Mouse (Mus musculus) embryonic facial prominence, embryonic 13.5 days (tissue): ENCODE results near the gene Klra2. TPM values are rescaled to one million over a fixed set of nuclear protein-coding genes. Genes with fewer than 3 reads are reported as not detected.

Source experiments
- ATAC-seq: fragments of 200-750 bp; cut with Nextera tagmentation; 2 replicates; pipeline ENCODE4 v1.8.0; 2017; ENCODE audit warnings: low read depth; ENCODE audit not compliant: insufficient number of reproducible peaks, insufficient read depth, low FRiP score, low TSS enrichment
- H3K27ac ChIP-seq: fragments of 300-500 bp; sonication (generic); 2 replicates; pipeline ENCODE4 v1.5.1; 2015; ENCODE audit warnings: moderate library complexity, mild to moderate bottlenecking, inconsistent platforms
- H3K27me3 ChIP-seq: fragments of 300-500 bp; sonication (generic); 2 replicates; pipeline ENCODE4 v1.6.1; 2015; ENCODE audit warnings: mild to moderate bottlenecking, inconsistent platforms
- H3K36me3 ChIP-seq: fragments of 300-500 bp; sonication (generic); 2 replicates; pipeline ENCODE4 v1.6.1; 2015; ENCODE audit warnings: mild to moderate bottlenecking, inconsistent platforms
- H3K4me1 ChIP-seq: fragments of 300-500 bp; sonication (generic); 2 replicates; pipeline ENCODE4 v1.6.1; 2015; ENCODE audit warnings: inconsistent platforms
- H3K4me2 ChIP-seq: fragments of 300-500 bp; sonication (generic); 2 replicates; pipeline ENCODE4 v1.6.1; 2015; ENCODE audit warnings: moderate library complexity, mild to moderate bottlenecking, inconsistent platforms
- H3K4me3 ChIP-seq: fragments of 300-500 bp; sonication (generic); 2 replicates; pipeline ENCODE4 v1.5.1; 2015; ENCODE audit warnings: mild to moderate bottlenecking, inconsistent platforms
- H3K9ac ChIP-seq: fragments of 300-500 bp; sonication (generic); 2 replicates; pipeline ENCODE4 v1.6.1; 2015; ENCODE audit warnings: mild to moderate bottlenecking, inconsistent platforms
- H3K9me3 ChIP-seq: fragments of 300-500 bp; sonication (generic); 2 replicates; pipeline ENCODE4 v1.6.1; 2016; ENCODE audit warnings: inconsistent platforms
- WGBS: fragments of 180-500 bp; shearing (Covaris S2); methylation state at CpG from one replicate; pipeline ENCODE4 v1.1.7; 2015; ENCODE audit warnings: mixed read lengths; 5-methylcytosine and 5-hydroxymethylcytosine counted together
- polyA plus RNA-seq: library from polyadenylated mRNA; unstranded; fragments of >200 nt; fragmentation: Nextera tagmentation; extraction: Ambion mirVana; gene quantifications from 2 replicates; pipeline ENCODE4 v1.2.1, GENCODE M21; 2015

Klra2 gene
- polyA plus RNA-seq, 1 experiment from 2014 or later = not detected

- no peaks in the 10 kb centered on the region for H3K27me3 ChIP-seq
- H3K9ac ChIP-seq = no peak overlapping the region
- H3K27ac ChIP-seq = no peak overlapping the region
- H3K36me3 ChIP-seq = no peaks in the 10 kb centered on the region
- ATAC-seq = no peak
- no peaks in the 10 kb centered on the region for H3K9me3 ChIP-seq
- no peaks in the 10 kb centered on the region for H3K4me1 ChIP-seq
- H3K4me3 ChIP-seq = no peak overlapping the region
- WGBS = 84% methylated on average over 5 of the region's 5 CpGs
- H3K4me2 ChIP-seq = no peak overlapping the region
Measured at GRCm38 (mm10) chr6:131264175-131264574, 17.0 kb upstream of the Klra2 start.

- Histone ChIP-seq H3K9me3 (no peaks in the 10 kb centered on the region), H3K4me1 (no peaks in the 10 kb centered on the region), H3K36me3 (no peaks in the 10 kb centered on the region), H3K4me3 (no peak overlapping the region), H3K27me3 (no peaks in the 10 kb centered on the region), H3K4me2 (no peak overlapping the region), H3K9ac (no peak overlapping the region), H3K27ac (no peak overlapping the region)
- 59% methylated on average over 3 of the region's 3 CpGs for WGBS
- no peak for ATAC-seq
Measured at GRCm38 (mm10) chr6:131262778-131263177, 15.6 kb upstream of the Klra2 start.

- H3K27ac ChIP-seq = no peak overlapping the region
- no peaks in the 10 kb centered on the region for H3K4me1 ChIP-seq
- no peaks in the 10 kb centered on the region for H3K9me3 ChIP-seq
- H3K4me3 ChIP-seq = no peak overlapping the region
- H3K9ac ChIP-seq = no peak overlapping the region
- no peaks in the 10 kb centered on the region for H3K27me3 ChIP-seq
- 77% methylated on average over 3 of the region's 3 CpGs for WGBS
- ATAC-seq = no peak
- H3K36me3 ChIP-seq = no peaks in the 10 kb centered on the region
- no peak overlapping the region for H3K4me2 ChIP-seq
Measured at GRCm38 (mm10) chr6:131262009-131262408, 14.8 kb upstream of the Klra2 start.

GRCm38 (mm10) chr6:131245081-131245480 lies 2.1 kb downstream of the Klra2 start:
- 77% methylated on average over 2 of the region's 2 CpGs for WGBS
- Histone ChIP-seq H3K27ac (no peak overlapping the region), H3K36me3 (no peaks in the 10 kb centered on the region), H3K9ac (no peak overlapping the region), H3K4me2 (no peak overlapping the region), H3K4me1 (no peaks in the 10 kb centered on the region), H3K4me3 (no peak overlapping the region), H3K9me3 (no peaks in the 10 kb centered on the region), H3K27me3 (no peaks in the 10 kb centered on the region)
- ATAC-seq = no peak

Other genes starting within 250 kb of the Klra2 start
- gene Magohb, start 45.9 kb upstream of the Klra2 start, polyA plus RNA-seq = 64.3 and 65.1 TPM in 2 replicates
- 0.65 and 0.91 TPM in 2 replicates for gene Styk1, start 106.2 kb upstream of the Klra2 start, polyA plus RNA-seq
- 48.3 and 49.3 TPM in 2 replicates for gene Ybx3, start 141.1 kb upstream of the Klra2 start, polyA plus RNA-seq
- gene 5430401F13Rik, start 239.0 kb upstream of the Klra2 start, polyA plus RNA-seq = not detected in 2 replicates
- gene Gm6619, start 239.0 kb upstream of the Klra2 start, polyA plus RNA-seq = not detected in 2 replicates